Comparison of ENCODE assay signal across 27 mouse cellular contexts in genomic region chr10:89519226-89519625, GRCm38 (mm10). TPM values are rescaled to one million over a fixed set of nuclear protein-coding genes. Genes with fewer than 3 reads are reported as not detected.
A peak's percentile ranks its signal among the peaks of the same experiment; 100 is the strongest.
DNase-seq lines count a peak whose midpoint lies in the region; ATAC-seq and TF ChIP-seq lines count a peak whose summit lies in the region.
"Had no signal": no experiment of that assay in that cellular context is flagged by ENCODE, and none has a peak within 500 bp of the region (broad histone marks: within the 10 kb centered on the region; RNA-seq: fewer than 3 reads in every experiment).

No protein-coding gene starts in this region.

- DNase-seq in adrenal gland, postnatal 10 days: peak; percentile 22
- no peak for DNase-seq in adrenal gland, adult 18-20 months (ENCODE audit: low spot score in 2 of 2)
- no peak for DNase-seq in thymus, adult 18-20 months
- DNase-seq: adrenal gland, postnatal 14 days; cerebellum, adult 9-10 months; gastrocnemius, postnatal 25 days; heart, postnatal 36 days; kidney, postnatal 4 days; lung, postnatal 4 days; retina, postnatal 1 day; right cerebral cortex, postnatal 25 days; thymus, postnatal 36 days had no signal

- H3K27me3 ChIP-seq in intestine, embryonic 15.5 days (replicated peaks): no peaks in the 10 kb centered on the region
- no peaks in the 10 kb centered on the region for H3K27me3 ChIP-seq in liver, embryonic 12.5 days (replicated peaks)
- H3K27me3 ChIP-seq in small intestine, adult 2 months (ENCODE audit: control insufficient read depth, insufficient read depth, low read length): no peaks in the 10 kb centered on the region
- H3K27me3 ChIP-seq: hindbrain, embryonic 13.5 days; kidney, embryonic 15.5 days; midbrain, embryonic 15.5 days; neural tube, embryonic 13.5 days; Patski had no signal

- peak; percentile 81 for ATAC-seq in intestine, embryonic 15.5 days
- ATAC-seq in liver, embryonic 12.5 days: no peak
- ATAC-seq in CD4-positive, CD25-positive, alpha-beta regulatory T cell, adult 4 months: no peak
- ATAC-seq: midbrain, embryonic 15.5 days; Patski had no signal

- no peak for TF ChIP-seq CTCF in small intestine, adult 2 months (IDR thresholded peaks at IDR 0.05; ENCODE audit: extremely low read depth, insufficient read length, insufficient replicate concordance, low read depth, low read length)

- no peak overlapping the region for H3K9ac ChIP-seq in intestine, embryonic 15.5 days
- H3K9ac ChIP-seq in liver, embryonic 12.5 days: no peak overlapping the region
- H3K9ac ChIP-seq: hindbrain, embryonic 13.5 days; kidney, embryonic 15.5 days; midbrain, embryonic 15.5 days; neural tube, embryonic 13.5 days had no signal

- no peak overlapping the region for H3K4me2 ChIP-seq in intestine, embryonic 15.5 days (replicated peaks)
- no peak overlapping the region for H3K4me2 ChIP-seq in liver, embryonic 12.5 days
- H3K4me2 ChIP-seq: hindbrain, embryonic 13.5 days; kidney, embryonic 15.5 days; midbrain, embryonic 15.5 days; neural tube, embryonic 13.5 days had no signal

- 67% methylated on average over 4 of the region's 4 CpGs for WGBS in intestine, embryonic 15.5 days
- 61% methylated on average over 4 of the region's 4 CpGs for WGBS in liver, embryonic 12.5 days (ENCODE audit: insufficient replicate concordance)
- 55% methylated on average over 4 of the region's 4 CpGs for WGBS in small intestine, adult 2 months

- no peaks in the 10 kb centered on the region for H3K9me3 ChIP-seq in intestine, embryonic 15.5 days
- H3K9me3 ChIP-seq in liver, embryonic 12.5 days (replicated peaks): no peaks in the 10 kb centered on the region
- H3K9me3 ChIP-seq: hindbrain, embryonic 13.5 days; kidney, embryonic 15.5 days; midbrain, embryonic 15.5 days; neural tube, embryonic 13.5 days had no signal

- peak overlapping the region; percentile 62 for H3K27ac ChIP-seq in intestine, embryonic 15.5 days
- H3K27ac ChIP-seq in liver, embryonic 12.5 days: 0 out of 2 replicates have a peak overlapping the region, but pooled peaks have one; percentile 26
- peak overlapping the region; percentile 37 for H3K27ac ChIP-seq in small intestine, adult 2 months (ENCODE audit: insufficient read depth, low read depth, low read length)
- H3K27ac ChIP-seq: hindbrain, embryonic 13.5 days; kidney, embryonic 15.5 days; midbrain, embryonic 15.5 days; neural tube, embryonic 13.5 days had no signal

- no peak for TF ChIP-seq POLR2A in small intestine, adult 2 months (IDR thresholded peaks at IDR 0.05; ENCODE audit: low read depth, low read length)

- no peaks in the 10 kb centered on the region for H3K4me1 ChIP-seq in intestine, embryonic 15.5 days (replicated peaks)
- peaks cover 6% of the 10 kb centered on the region for H3K4me1 ChIP-seq in liver, embryonic 12.5 days
- H3K4me1 ChIP-seq in small intestine, adult 2 months (ENCODE audit: control insufficient read depth, insufficient read depth, insufficient read length, low read length): peaks cover 17% of the 10 kb centered on the region; the same call in 1 of the 2 replicates
- H3K4me1 ChIP-seq: hindbrain, embryonic 13.5 days; kidney, embryonic 15.5 days; midbrain, embryonic 15.5 days; neural tube, embryonic 13.5 days had no signal

- no peaks in the 10 kb centered on the region for H3K36me3 ChIP-seq in intestine, embryonic 15.5 days
- H3K36me3 ChIP-seq in liver, embryonic 12.5 days: no peaks in the 10 kb centered on the region
- no peaks in the 10 kb centered on the region for H3K36me3 ChIP-seq in small intestine, adult 2 months (ENCODE audit: control insufficient read depth, insufficient read depth, low read length)
- H3K36me3 ChIP-seq: hindbrain, embryonic 13.5 days; kidney, embryonic 15.5 days; midbrain, embryonic 15.5 days; neural tube, embryonic 13.5 days had no signal

- H3K4me3 ChIP-seq in intestine, embryonic 15.5 days (replicated peaks): no peak overlapping the region
- H3K4me3 ChIP-seq in liver, embryonic 12.5 days: no peak overlapping the region
- H3K4me3 ChIP-seq in small intestine, adult 2 months (ENCODE audit: low read depth, low read length): no peak overlapping the region
- H3K4me3 ChIP-seq: hindbrain, embryonic 13.5 days; kidney, embryonic 15.5 days; midbrain, embryonic 15.5 days; myocyte; neural tube, embryonic 13.5 days had no signal

RNA-seq across cellular contexts. Expression of gene Nr1h4, which starts 14.2 kb away (rescaled TPM):
- 10 to 100 TPM; 14.5 to 19.2 TPM for total RNA-seq in adrenal gland, postnatal 10 days (2021)
- total RNA-seq in adrenal gland, adult 18-20 months (2021): 10 to 100 TPM in 1 of 2 experiments, 1 to 10 TPM in 1; 6.7 to 17.2 TPM
- polyA plus RNA-seq in intestine, embryonic 15.5 days (2015; fragmentation: Nextera tagmentation; extraction: Ambion mirVana): 55.1 and 57.9 TPM in 2 replicates
- 2.2 and 2.8 TPM in 2 replicates for polyA plus RNA-seq in liver, embryonic 12.5 days (2016; fragmentation: Nextera tagmentation; extraction: Ambion mirVana)
- 8.2 and 10.2 TPM in 2 replicates for polyA plus RNA-seq in small intestine, adult 2 months (2012; rRNA removed)
- polyA plus RNA-seq in CD4-positive, CD25-positive, alpha-beta regulatory T cell, adult 4 months (2017; shearing (Covaris generic)): not detected
- total RNA-seq: common myeloid progenitor, adult 5-6 weeks; ES-E14; gastrocnemius, postnatal 25 days; megakaryocyte-erythroid progenitor cell, adult 5-6 weeks had no signal
- polyA plus RNA-seq: embryonic facial prominence, embryonic 11.5 days; forebrain, embryonic 11.5 days; hindbrain, embryonic 13.5 days; myocyte; neural tube, embryonic 13.5 days had no signal
